Mouse (Mus musculus) lung, postnatal 0 days (tissue): ENCODE data around the gene Ero1lb.

ENCODE experiments used
- CTCF ChIP-seq: IDR thresholded peaks from 2 replicates; pipeline ENCODE4 v1.5.1; 2016; ENCODE audit warnings: antibody characterized with exemption, mild to moderate bottlenecking
- EP300 ChIP-seq: IDR thresholded peaks from 2 replicates; pipeline ENCODE4 v1.6.1; 2016; ENCODE audit warnings: antibody characterized with exemption, mild to moderate bottlenecking, control low read depth

DNA sequence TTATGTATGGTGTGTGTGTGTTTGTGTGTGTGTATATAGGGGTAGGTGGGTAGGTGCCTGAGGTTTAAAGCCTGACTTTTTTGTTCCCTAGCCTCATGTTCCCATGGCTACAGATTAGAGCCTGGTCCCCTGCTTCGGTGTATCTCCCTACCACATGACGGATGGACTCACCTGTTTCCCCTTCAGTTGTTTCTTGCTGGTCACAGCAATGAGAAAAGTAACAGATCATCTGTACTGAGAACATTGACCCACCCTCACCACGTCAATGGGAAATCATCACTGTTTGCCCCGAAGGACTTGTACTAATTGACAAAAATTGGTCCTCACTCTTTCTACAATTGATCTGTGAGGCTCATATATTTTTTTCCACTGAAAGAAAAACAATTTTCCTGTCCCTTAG lies 3.4 kb upstream of the Ero1lb start:
- TF ChIP-seq CTCF, result no peak
- no peak for TF ChIP-seq EP300
